Mouse (Mus musculus): ENCODE measurements around the gene Sez6.

Sez6 gene

DNA sequence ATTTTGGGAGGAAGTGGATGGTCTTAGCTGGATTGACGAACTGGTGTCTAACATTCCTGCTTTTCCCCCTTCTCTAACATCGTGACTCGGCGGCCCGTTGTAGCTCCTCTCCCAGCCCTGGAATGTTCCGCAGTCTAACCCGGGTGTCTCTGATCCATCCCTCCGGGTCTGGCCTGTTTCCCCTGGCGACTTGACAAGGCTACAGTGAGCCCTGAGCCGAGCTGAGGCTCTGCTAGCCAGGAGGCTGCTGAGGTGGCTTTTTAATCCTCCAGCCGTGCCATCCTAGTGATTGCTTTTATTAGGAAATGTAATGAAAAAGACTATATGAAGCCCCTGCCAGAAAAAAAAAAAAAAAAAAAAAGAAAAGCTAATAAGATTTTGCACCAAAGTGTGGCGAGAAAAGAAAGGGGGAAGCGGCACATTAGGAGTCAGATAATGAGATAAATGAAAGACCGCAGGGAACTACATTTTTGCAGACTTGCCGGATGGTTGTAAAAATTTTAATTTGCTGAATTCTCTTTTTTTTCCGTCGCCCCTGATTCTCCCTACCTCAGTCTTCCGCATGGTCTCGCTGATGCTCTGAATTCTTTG, 24.4 kb upstream of the Sez6 start:
- DNase-seq: peak in 1 of 2 experiments; percentile 42

DNA sequence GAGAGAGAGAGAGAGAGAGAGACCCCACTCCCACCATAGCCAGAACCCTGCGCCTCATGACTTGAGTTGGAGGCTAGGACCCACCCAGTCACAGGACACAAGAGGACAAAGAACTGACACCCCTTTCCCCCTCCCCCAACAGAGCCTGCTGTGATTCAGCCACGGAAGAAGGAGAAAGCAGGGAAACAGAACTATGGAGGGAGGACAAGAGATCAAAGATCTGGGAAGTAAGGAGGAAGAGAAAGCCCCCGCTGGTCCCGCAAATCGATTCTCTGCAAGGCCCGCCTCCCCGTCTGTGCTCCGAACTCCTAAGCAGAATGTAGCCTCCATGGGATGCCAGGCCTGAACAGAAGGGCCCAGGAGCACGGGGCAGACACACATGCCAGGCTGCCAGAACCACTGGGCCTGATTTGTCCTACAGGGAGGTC, 23.8 kb upstream of the Sez6 start:
- no peak for DNase-seq

DNA sequence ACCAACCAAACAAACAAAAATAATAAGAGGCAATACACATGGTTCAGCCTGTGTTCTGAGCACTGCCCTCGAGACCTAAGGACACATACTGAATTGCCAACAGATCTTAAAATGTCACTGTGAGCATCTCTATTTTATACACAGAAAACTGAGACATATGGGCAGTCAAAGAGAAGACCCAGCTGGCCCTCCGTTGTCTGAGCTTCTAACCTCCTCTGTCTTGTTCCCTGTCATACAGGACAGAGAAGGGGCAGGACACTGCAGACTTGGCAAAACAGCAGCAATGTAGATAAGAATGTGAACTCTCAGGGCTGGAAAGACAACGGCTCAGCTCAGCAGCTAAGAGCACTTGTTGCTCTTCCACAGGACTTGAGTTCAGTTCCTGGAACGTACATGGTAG, 22.1 kb upstream of the Sez6 start:
- no peak for DNase-seq

DNA sequence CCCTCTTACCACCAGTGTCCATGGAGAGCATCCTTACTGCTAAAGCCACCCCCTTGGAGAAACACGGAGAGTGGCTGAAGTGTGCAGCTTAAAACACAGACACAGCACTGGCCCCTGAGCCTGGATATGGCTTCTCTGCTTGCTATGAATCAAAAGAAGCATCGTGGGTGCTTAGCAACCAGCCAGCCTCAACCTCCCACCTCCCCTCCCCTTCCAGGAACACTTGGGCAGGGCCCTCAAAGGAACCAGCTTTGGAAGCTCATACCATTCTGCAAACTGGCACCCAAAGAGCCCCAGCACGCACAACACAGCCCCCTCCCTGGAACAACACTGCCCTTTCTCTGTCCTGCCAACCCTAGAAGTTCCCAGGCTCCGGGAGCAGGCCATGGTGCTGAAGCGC, 21.2 kb upstream of the Sez6 start:
- DNase-seq: no peak

DNA sequence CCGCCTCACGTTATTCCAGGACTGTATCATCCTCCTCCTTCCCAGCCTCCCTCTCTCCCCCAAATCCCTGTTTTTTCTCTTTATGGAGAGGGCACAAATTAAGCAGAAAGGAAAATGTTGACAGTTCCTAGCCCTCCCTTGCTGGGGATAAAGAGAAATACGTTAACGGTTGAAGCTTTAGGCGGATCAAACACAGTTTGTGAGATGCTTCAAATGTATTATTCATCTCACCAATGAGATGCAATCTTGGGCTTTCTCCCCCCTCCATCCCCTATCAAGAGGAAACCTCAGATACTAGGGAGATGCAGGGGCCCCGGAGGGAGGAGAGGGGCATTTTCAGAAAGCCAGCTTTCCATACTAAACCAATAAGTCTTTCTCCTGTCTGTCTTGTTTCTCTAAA, 20.8 kb upstream of the Sez6 start:
- DNase-seq: no peak

DNA sequence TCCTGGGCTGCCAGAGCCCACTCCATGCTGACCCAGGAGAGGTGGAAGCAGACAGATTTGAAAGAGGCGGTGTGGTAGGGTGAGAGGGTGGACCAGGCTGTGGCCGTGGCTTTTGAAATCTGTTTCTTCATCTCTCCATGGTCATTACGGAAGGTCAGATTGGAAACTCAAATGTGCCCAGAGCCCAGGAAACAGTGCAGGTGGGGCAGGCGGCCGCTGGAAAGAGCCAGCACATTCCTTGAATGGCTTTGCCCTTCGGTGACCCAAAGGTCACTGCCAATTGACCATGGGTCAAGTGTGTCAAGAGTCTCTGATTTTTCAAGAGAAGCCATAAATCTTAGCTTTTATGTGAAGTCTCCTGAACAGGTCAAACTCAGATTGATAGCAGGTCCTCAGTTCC, 17.1 kb upstream of the Sez6 start:
- DNase-seq: no peak

DNA sequence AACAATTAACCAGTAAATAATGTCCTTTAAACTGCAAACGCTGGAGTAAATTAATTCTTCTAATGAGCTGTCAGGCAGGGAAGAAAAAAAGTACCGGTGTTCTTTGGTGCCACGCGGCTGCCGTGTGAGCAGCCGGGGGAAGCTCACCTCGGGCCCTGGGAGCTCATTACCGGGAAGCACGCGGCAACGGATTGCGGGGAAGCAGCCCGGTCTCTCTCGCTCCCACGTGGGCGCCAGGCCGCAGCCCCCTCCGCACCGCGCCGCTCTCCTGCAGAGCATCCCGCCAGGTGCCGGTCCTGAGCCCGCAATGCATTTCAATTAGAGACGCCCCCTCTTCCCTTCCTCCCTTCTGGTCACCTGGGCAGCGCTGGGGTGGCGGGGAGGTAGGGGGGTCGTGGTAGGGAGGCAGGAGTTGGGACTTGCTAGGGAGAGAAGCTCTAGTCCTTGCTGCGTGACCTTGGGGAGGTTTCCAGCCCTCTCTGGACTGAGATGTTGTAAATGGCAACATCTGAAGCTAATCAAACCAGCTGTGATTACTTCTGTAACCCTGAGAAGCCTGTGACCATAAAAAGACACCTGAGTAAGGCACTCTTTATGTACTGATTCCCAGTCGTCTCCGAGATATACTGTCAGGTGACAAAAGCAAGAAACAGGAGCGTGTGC, 15.9 kb upstream of the Sez6 start:
- DNase-seq: no peak

DNA sequence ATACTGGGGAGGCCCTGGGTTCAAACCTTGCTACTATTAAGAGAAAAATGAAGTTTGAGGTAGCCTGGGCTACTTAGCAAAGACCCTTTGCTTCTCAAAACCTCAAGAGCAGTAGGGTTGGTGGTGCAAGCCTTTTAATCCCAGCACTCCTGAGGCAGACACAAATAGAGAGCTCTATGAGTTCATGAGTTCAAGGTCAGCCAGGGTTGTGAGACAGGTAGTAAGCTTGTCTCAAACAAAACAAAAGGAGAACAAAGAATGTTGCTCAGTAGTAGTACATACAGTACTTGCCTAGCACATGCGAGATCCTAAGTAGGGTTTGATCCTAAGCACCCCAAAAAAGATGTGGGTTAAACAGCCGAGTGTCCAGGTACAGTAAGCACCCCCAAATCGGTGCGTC, 13.9 kb upstream of the Sez6 start:
- DNase-seq: no peak

DNA sequence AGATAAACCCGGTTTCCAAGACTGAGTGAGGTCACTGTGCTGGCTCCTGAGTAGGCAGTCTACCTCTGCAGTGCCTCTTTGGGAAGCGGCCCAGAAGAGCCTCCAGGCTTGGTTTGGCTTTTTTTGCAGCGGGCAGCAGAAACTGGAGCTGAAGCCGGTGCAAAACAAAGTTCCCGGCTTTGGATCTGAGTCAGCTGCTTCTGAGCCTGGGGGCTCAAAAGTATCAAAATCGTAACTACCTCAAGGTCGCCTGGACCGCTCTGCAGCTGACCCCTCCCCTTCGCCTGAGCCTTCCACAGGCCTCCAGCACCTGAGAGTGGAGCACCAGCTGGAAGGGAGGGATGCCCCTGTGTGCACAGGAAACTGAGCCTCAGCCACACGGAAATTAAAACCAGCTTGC, 13.4 kb upstream of the Sez6 start:
- peak; percentile 77 to 82 for DNase-seq

DNA sequence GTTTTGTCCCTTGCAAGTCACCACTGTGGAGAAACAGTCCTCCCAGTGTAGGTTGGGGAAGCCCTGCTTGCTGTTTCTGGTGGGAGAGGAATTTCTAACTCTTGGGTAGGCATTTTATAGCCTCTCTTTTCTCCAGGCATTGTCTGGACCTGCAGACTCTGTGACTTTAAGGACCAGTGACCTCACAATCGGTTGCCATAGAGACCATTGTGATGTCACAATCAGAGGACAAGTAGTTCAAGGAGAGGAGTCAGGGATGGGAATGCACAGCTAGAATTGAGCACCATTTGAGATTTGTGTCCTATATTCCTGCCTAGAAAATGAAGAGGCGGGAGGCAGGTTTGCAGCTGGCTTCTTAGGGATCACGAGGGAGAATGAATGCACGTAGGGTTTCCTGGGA, 7.3 kb upstream of the Sez6 start:
- DNase-seq: no peak

DNA sequence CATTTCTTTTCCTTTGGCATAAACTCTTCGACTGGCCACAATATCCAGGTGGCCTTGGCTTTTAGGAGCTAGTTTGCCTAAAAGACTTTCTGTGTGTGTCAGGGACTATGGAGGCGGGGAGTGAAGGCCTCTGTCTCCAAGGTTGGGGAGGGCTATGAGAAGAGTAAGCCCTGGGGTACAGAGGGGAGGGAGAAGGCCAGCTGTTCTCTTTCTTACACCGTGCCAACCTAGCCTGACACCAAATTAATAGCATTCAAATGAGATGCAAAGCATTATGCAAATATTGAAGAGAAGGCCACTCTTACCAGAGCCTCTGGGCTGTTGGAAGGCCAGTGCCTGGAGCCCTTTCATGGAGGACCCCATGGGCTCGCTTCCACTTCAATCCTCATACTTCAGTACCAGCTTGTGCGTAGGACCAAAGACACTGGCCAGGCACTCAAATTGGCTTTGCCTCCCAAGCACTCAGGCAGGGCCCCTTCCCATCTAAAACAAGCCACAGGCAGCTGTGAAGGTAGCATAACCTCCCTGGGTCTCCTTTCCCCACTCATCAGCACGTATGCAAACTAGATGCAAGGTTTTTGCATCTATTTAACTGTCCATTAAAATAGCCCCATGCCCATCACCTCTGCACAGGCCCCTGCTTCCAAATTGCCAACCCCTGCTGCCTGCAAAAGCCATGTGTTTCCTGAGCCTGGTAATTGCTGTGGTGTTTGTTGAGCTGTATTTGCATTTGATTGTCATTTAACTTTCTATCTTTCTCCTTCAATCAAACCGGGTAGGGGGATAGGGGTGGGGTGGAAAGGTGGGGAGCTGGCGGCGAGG, 4.6 kb upstream of the Sez6 start:
- DNase-seq: no peak

DNA sequence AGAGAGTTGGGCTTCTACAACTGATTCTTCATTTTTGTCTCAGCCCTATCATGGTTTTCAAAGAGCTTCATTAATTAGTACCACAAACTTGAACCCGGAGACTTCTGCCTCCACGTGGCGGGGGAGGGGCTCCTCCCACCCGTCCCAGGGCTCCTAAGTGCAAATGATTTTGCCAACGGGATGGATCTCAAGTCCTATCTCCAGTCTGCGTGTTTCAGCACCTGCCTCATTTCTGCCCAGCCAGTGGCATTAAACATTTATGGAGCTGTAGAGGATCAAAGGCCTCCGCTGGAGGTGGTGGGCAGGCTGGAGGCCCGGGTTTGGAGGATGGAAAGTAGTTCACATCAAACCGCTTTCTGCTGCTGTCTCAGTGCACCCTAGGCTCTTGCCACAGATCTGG, 3.9 kb upstream of the Sez6 start:
- no peak for DNase-seq

DNA sequence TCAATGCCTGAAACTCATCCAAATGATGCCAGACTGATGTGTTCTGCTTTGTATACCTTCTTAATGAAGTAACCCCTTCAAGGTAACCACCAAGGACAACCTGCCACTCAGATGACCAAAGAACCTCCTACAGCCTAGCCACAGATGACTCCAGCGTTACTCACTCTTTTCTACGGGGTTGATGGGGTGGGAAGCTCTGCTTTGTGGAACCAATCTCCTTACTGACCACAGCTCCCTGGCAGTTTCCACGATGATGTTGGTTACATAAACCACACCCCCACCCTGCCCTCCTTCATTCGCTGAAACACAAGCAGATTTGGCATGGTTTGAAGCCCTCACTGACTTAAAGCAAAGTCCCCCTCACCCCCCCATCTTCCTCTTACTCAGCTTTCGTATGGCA, 2.8 kb upstream of the Sez6 start:
- DNase-seq: no peak

DNA sequence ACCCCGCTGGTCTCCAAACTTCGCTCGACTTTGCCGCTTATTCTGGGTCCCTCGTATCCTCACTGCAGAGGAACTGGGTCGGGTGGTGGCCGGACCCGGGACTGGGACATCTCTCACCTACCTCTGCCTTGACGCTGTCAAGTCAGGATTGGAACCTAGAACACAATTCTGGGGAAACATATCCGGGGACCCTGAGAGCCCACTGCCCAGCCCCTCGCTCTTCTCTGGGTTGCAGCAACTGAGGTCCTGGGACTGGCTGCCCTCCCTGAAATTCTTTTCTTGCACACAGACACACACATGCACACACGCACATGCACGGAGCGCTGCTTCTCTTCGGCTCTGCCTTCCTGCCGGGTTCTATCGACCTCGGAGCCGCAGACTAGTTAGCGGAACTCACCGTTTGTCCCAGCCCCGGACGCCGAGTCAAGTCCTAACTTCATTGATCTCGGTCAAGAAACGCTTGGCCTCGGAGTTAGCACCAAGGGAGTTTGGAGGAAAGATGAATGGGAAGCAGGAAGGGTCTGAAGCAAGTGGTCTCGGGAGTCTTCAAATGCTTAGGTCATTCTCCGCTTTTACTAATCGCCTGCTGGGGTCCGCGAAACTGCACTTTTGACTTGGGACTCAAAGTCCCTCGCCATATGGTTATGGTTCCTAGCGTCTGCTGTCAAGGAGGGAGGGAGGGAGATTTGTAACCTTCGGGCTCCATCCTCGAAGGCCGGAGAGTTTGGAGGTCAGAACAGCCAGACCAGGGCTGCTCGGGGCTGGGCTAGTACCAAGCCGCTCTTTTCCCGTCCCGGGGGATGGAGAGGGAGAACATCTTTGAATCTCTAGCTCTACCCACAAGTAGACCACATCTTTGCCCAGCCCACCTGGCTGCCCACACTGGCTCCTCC, 1.2 kb downstream of the Sez6 start:
- DNase-seq: peak in 1 of 2 experiments; percentile 45

DNA sequence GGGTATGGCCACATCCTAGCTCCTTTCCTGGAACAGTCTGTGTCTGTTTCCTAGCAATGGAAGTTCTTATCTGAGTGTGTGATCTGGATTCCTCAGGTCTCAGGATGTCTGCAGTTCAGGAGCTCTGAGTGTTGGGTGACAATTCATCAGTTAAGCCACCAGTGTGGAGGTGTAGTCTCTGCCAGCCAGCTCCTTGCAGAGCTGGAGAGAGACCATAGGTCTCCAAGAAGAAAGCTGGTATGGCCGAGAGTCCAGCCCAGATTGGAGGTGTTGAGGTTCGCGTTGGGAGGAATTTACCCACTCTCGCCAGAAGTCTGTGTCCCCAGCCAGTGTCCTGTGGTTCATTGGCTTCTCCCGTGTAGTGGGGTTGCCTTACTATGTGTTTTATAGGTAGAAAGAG, 2.0 kb downstream of the Sez6 start:
- no peak for DNase-seq

DNA sequence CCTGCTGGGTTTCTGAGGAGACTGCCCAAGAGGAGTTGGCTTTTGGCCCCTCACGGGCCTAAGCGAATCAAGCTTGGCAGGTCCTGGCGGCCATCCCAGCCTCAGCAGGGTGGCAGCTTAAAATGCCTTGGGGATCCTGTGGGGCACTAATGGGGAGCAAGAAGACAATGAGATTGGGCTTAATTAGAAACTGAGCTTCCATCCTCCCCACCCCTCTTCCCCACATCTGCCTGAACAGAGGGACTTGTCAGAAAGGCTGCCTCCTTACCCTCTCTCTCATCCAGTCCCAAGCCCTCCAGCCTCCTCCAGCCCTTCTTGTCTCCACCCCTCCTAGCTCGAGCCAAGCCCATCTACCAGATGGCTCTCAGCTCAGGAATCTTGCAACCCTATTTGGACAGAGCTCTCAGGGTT, 3.5 kb downstream of the Sez6 start:
- DNase-seq: no peak

DNA sequence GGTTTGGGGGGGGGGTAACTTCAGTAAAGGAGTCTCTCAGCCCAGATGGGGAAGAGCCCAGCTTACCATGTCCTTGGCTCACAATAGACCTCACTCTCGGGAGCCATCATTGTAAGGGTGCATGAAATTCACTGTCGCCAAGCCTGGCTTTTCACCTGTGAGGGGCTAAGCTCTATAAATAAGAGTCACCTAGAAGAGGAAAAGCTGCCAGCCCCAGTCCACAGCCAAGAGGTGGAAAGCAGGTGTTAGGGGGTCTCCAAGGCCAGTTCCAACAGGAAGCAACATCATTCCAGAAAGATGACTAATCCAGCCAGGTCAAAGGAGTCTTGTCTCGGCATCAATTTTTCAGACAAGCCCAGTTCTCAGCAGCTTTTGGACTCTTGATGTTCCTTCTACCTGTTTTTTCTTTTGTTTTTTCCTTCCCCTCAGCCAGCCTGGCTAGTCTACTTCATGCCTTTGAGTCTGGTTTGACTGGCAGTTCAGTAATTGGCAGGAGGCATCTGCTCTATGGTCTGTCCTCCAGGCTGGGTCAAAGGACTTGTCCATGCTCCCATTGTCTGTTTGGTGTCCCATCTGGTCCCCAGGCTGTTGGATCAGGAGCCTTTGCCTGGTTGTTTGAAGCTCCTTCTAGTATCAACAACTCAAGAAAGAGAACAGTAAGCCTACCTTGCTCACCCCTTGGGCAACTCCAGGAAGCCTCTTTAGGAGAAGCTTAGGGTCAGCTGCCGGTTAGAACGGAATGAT, 4.1 kb downstream of the Sez6 start:
- DNase-seq: no peak

DNA sequence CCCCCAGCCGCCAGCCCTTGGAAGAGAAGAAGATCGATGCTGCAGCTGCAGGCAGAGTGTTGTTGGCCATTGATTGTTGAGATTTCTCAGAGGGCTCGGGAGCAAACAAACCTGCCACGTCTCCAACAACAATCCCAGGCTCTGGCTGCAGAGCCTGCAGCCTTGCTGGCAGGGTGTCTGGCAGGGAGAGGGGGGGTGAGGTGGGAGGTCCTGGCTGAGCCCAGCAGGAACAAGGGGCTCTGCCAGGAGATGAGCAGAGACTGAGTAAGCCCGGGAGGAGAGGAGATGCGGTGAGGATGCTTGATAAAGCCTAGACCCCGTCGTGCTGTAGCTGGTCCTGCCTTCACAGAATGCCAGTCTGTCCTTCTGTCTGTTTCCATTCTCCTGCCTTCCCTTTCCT, 6.2 kb downstream of the Sez6 start:
- DNase-seq: no peak

DNA sequence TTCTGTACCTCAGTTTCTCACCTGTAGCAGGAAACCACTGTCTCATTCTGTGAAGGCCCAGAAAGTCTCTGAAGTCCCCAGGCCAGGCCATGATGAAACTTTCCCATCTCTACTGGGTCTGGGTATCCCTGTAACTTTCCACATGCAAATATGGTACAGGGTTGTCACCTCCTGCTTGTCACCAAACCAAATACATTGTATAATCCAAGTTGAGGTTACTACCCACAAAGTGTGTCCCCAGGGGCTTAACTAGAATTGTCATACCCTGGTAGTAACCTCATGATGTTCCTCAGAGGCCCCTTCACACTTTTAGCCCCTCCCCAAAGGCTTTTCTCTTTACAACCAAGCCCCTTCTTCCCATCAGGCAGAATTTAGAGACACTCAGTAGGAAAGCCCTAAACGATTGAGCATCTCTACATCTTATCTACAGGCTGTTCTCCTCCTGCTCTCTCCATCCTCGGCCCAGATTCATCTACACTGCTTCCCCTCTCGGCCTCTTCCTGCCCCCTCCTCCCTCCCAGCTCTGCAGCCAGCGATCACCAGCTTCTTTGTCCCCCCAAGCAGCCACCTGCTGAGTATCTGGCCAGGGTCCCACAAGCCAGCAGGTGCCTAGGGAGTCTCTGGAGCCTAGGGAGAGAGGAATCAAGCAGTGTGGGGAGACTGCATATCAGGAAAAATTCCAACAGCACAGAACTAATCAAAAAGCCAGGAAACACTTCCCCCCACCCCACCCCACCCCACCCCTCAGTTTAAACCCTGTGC, 7.2 kb downstream of the Sez6 start:
- DNase-seq: no peak

DNA sequence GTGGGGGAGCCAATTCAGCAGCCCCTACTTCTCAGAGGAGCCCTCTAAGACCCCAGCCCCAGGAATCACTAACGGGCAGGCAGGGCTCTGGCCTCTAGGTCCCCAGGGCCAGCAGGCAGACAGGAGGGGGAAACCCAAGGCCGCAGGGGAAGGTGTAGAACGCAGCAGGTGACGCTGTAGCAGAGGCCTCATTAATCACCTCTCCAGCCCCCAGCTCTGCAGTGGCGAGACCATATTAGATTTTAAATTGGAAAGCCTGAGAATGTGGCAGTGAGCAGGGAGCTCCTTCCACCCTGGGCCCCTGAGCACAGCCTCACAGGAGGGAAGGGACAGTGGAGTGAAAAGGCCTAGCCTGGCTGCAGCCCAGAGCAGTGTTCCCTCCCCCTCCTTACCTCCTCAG, 11.6 kb downstream of the Sez6 start:
- no peak for DNase-seq

DNA sequence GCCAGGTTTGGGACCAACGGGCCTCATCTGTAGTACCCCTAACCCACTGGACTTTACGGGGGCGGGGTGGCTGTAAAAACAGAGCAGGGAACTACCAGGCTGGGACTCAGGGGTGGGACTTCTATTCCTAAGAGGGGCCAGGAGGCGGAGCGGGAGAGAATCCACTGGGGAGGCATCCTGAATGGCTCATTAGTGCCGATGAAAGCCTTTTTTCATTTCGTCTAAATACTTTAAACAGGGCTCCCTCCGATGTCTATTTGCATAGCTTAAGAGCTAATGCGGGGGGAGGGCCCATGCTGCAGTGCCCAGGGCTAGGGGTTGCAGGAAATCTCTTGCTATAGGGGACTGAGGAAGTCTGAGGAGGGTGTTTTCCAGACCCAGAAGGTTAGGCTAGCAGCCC, 17.3 kb downstream of the Sez6 start:
- no peak for DNase-seq

Measured in kidney, postnatal 36 days (tissue).